Mouse (Mus musculus) thymus, adult 2 months (tissue): ENCODE results near the gene Wdr95.

ENCODE experiments used
- CTCF ChIP-seq: fragments of 200-500 bp; IDR thresholded peaks from 2 replicates; pipeline ENCODE4 v1.5.1; 2012; ENCODE audit warnings: mild to moderate bottlenecking, control low read depth, low read length, moderate library complexity, borderline replicate concordance; ENCODE audit not compliant: control insufficient read depth, poor library complexity, insufficient read depth; ENCODE audit errors: extremely low read depth
- POLR2A ChIP-seq: fragments of 200-500 bp; IDR thresholded peaks from 2 replicates; pipeline ENCODE4 v1.6.1; 2012; ENCODE audit warnings: mild to moderate bottlenecking, low read length, control low read depth, moderate library complexity; ENCODE audit not compliant: control insufficient read depth, poor library complexity, insufficient read depth; ENCODE audit errors: extremely low read depth

DNA sequence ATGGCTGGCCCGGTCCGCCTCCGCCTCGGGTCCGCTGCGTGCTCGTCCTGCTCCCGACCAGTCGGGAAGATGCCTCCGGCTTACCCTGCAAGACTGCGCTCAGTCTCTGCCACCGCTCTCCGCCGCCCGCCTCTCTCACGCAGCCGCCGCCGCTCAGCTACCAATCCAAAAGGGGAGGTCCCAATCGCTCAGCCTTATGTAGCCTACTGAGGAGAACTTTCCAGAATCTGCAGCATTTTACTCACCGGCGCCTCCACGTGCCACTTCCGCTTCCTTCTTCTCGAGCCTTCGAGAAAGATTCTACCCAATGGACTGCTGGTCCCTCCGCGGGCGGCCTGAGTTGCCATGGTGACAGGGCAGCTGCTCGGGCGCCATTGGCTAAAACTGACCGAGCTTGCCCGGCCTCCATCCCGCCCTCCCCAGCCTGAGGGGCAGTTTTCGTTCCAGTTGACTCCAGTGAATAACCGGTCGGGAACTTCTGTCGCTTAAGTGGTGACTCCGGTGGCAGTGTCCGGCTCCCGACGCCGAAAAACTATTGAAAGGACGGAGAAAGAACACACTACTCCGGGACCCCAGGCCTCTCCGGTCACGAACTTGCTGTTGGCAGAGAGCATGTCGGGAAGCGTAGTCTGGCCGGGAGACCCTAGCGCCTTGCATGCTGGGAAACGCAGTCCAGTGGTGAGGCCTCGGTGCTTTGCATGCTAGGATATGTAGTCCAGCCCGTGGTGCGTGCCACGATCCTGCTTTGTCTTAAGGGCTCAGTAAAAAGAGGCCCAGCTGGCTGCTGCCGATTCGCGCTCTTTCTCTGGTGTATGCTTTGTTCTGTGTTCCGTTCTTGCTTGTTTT is 107.8 kb downstream of the Wdr95 start, which contains the start of gene Hsph1:
- TF ChIP-seq POLR2A (0 out of 2 replicates have a peak, but pooled peaks have one; percentile 60), CTCF (peak; percentile 15; the same call in 1 of the 2 replicates)
